Mouse (Mus musculus) heart, postnatal 25 days (tissue): ENCODE data around the gene Metrnl. TPM values are rescaled to one million over a fixed set of nuclear protein-coding genes. Genes with fewer than 3 reads are reported as not detected.
"Not testable (repeated sequence)": the region's sequence is repeated elsewhere in the genome, so short reads cannot be mapped to it uniquely, and the experiment has no call there.

Experiments
- DNase-seq: peaks from one replicate; pipeline ENCODE4 v3.0.0; 2022; ENCODE audit warnings: low spot score
- intact Hi-C: fragments of 180-260 bp; cut with DNase I; formaldehyde crosslinking; loops from one replicate; pipeline ENCODE4 v1.15.1; 2025
- total RNA-seq, 2 experiments: library from RNA; stranded (reverse); gene quantifications; 2 replicates each; pipeline ENCODE4 v1.2.3; 2021

Gene Metrnl
- 10 to 100 TPM; 21.8 to 22.0 TPM for total RNA-seq

GRCm38 (mm10) chr11:121701244-121701643 is at the start of gene Metrnl:
Gene Metrnl (plus strand): TSS chr11:121701544.
- intact Hi-C loops, result loop anchor here (2.0 to 5.0 kb wide), 2 partner anchors 14 to 44 kb away; no protein-coding TSS in a partner anchor
- no peak for DNase-seq

GRCm38 (mm10) chr11:121651556-121651955 is 49.8 kb upstream of the Metrnl start:
- intact Hi-C loops, result no loop called here
- no peak for DNase-seq

GRCm38 (mm10) chr11:121651983-121652382 is 49.4 kb upstream of the Metrnl start:
- DNase-seq, result peak; percentile 14
- intact Hi-C loops, result loop anchor here (2.0 kb wide), 1 partner anchor 157 kb away; no protein-coding TSS in a partner anchor

- DNase-seq, result no peak
- intact Hi-C loops, result loop anchor here (2.0 kb wide), 1 partner anchor 156 kb away; no protein-coding TSS in a partner anchor
Measured at GRCm38 (mm10) chr11:121652547-121653305, 48.6 kb upstream of the Metrnl start.

DNA sequence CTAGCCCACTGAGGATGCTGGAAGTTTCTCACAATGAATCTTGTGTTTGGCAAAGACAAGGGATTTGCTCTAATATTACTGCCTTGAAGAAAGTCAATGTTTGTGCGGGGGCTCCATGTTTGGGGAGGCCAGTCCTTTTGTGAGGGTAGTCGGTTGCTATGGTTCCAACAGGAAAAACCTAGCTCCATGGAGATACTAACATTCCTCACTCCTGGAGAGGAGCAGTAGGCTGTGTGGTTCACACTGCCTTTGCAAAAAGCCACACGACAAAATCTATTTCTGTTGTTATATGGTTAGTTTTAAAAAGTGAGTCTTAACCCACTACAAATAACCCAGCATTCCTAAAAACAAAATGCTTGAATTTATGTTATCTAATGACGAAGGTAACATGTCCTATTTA is 47.7 kb upstream of the Metrnl start:
- intact Hi-C loops, result loop anchor here (2.0 kb wide), 1 partner anchor 155 kb away; no protein-coding TSS in a partner anchor
- DNase-seq, result no peak

- DNase-seq, result no peak
- intact Hi-C loops, result no loop called here
Measured at GRCm38 (mm10) chr11:121654406-121654945, 46.9 kb upstream of the Metrnl start.

GRCm38 (mm10) chr11:121655166-121655806 is 46.1 kb upstream of the Metrnl start:
- intact Hi-C loops, result loop anchor here (5.0 kb wide), 1 partner anchor 47 kb away; the partner anchor contains the start of gene Metrnl
- no peak for DNase-seq

GRCm38 (mm10) chr11:121655807-121656511 is 45.4 kb upstream of the Metrnl start:
- intact Hi-C loops, result loop anchor here (5.0 kb wide), 1 partner anchor 46 kb away; the partner anchor contains the start of gene Metrnl
- no peak for DNase-seq

GRCm38 (mm10) chr11:121658151-121658550 is 43.2 kb upstream of the Metrnl start:
- no peak for DNase-seq
- intact Hi-C loops, result loop anchor here (5.0 kb wide), 1 partner anchor 44 kb away; the partner anchor contains the start of gene Metrnl

GRCm38 (mm10) chr11:121660604-121661003 is 40.7 kb upstream of the Metrnl start:
- intact Hi-C loops, result loop anchor here (10.0 kb wide), 1 partner anchor 306 kb away; the partner anchor contains the start of gene Wdr45b
- not testable (repeated sequence) for DNase-seq

- intact Hi-C loops, result loop anchor here (10.0 kb wide), 1 partner anchor 306 kb away; the partner anchor contains the start of gene Wdr45b
- no peak for DNase-seq
Measured at GRCm38 (mm10) chr11:121661116-121661515, 40.2 kb upstream of the Metrnl start.

DNA sequence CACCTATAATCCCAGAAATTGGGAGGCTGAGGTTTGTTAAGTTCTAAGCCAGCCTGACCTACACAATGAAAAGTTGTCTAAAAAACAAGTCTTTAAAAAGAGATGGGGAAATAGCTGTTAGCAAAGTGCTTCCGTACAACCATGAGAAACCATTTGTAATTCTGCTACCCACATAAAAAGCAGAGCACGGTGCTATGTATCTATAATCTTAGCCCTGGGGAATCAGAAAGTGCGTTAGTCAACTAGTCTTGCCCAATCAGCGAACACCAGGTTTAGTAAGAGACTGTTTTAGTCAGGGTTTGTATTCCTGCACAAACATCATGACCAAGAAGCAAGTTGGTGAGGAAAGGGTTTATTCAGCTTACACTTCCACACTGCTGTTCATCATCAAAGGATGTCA is 33.8 kb upstream of the Metrnl start:
- intact Hi-C loops, result loop anchor here (10.0 kb wide), 1 partner anchor 313 kb away; the partner anchor contains the start of gene Wdr45b
- no peak for DNase-seq

DNA sequence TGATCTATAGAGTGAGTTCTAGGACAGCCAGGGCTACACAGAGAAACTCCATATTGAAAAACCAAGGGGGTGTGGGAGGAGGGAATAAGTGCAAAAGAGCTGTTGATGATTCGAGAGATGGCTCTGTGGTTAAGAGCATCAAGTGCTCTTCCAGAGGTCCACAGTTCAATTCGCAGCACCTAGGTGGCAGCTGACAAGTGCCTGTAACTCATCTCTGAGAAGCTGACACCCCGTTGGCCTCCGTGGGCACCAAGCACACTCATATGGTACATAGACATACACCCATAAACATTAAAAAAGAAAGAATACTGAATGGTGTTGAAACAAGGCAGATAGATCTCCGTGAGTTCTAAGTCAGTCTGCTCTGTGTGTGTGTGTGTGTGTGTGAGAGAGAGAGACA is 32.6 kb upstream of the Metrnl start:
- DNase-seq, result no peak
- intact Hi-C loops, result loop anchor here (10.0 kb wide), 1 partner anchor 314 kb away; the partner anchor contains the start of gene Wdr45b

DNA sequence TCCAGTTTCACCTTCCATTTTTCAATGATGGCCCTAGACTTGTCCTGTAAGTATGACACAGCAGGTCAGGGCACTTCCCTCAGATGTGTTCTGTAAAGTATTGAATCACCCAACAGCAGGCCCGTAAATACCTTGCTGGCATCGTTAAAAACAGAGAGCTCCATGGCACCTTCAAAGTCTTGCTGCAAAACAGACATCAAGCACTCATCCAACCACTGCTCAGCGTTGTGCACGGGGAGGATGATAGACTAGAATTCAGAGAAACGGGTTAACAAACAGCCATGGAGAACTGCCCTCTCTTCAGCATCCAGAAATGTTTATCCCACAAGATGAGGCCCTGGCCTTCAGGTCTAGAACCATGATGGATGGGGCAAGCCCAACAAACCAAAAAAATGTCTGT is 30.4 kb upstream of the Metrnl start:
- no peak for DNase-seq
- intact Hi-C loops, result no loop called here

- intact Hi-C loops, result loop anchor here (2.0 kb wide), 1 partner anchor 30 kb away; no protein-coding TSS in a partner anchor
- no peak for DNase-seq
Measured at GRCm38 (mm10) chr11:121672312-121672989, 28.9 kb upstream of the Metrnl start.

DNA sequence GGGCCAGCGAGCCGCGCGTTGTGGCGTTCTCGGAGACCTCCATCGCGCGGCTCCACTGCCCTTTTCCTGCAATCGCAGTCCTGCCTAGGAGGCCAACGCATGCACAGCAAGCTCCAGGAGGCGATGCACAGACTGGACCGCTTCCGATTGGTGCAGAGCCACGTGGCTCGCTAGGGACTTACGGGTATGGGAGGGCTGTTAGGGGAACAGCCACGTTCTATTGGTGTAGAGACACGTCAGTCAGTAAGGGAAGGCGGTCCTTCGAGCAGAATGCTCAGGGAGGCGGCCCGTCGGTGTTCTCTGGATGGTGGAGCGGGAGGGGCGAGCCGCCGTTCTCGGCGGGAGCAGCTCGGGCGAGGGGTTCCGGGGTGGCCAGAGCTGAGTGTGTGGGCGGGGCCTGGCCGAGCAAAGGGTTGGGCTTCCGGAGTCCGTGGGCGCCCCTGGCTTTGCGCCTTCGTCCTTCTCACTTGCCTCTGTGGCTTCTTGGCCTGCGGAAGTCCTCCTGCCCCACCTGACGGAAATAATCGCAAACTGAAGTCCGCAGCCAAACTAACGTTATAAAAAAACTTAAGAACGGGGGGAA is 28.3 kb upstream of the Metrnl start, which contains the start of gene B3gntl1:
Gene B3gntl1 (minus strand): TSS at position 164 of the 583 bp plus-strand sequence.
- peak; percentile 99 for DNase-seq
- intact Hi-C loops, result loop anchor here (2.0 kb wide), 1 partner anchor 30 kb away; no protein-coding TSS in a partner anchor

DNA sequence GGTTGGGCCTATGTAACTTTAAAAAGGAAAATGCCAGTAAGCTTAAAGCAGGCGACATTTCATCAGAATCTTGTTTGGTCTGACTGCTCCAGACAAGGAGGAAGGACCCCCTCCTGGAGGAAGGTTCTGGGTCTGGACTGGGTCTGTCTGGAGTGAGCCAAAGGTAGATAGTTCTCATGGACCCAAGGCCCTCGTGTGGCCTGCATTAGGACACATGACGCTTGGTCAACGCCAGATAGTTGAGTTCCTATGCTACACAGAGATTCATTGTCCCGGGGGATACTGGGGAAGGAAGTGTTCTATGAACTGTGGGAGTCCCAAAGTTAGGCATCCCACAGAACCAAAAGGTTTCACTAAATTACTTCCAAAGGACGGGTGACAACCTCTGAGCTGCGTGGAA is 27.7 kb upstream of the Metrnl start:
- DNase-seq, result no peak
- intact Hi-C loops, result loop anchor here (2.0 kb wide), 1 partner anchor 29 kb away; no protein-coding TSS in a partner anchor

DNA sequence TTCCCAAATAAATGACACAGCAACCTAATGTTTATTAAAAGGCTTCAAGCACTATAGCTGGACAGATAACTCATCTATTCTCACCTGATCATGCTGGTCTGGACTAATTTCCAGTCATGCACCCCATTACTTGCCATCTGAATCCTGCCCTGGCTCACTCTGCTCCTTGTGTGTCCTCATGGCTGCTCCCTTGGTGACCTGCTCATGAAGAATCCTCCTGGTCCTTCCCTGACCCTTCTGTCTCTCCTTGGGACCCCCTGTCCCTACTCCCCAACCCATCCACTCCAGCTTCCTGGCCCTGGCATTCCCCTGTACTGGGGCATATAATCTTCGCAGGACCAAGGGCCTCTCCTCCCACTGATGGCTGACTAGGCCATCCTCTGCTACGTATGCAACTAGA is 24.5 kb upstream of the Metrnl start:
- no peak for DNase-seq
- intact Hi-C loops, result no loop called here
